ENCODE assay signal across 8 mouse cellular contexts in genomic region chr15:60823870-60824709, GRCm38 (mm10). TPM values are rescaled to one million over a fixed set of nuclear protein-coding genes. Genes with fewer than 3 reads are reported as not detected.
DNase-seq lines count a peak whose midpoint lies in the region; ATAC-seq and TF ChIP-seq lines count a peak whose summit lies in the region.

No protein-coding gene starts in this region.

- no peak for TF ChIP-seq POLR2A in cortical plate, adult 2 months (IDR thresholded peaks at IDR 0.05; ENCODE audit: extremely low read depth, insufficient read depth, low read length)

- ATAC-seq in heart, embryonic 14.5 days (ENCODE audit: insufficient number of reproducible peaks, insufficient read depth, low FRiP score, low read depth), result no peak
- ATAC-seq in kidney, embryonic 15.5 days (replicated peaks; ENCODE audit: low FRiP score), result peak; percentile 23
- ATAC-seq in lung, embryonic 15.5 days (ENCODE audit: borderline replicate concordance, extremely low read depth, low FRiP score, low TSS enrichment), result peak; percentile 46
- peak; percentile 15; the same call in 1 of the 2 replicates for ATAC-seq in neural tube, embryonic 14.5 days (ENCODE audit: low read depth)

- peak overlapping the region; percentile 78 for H3K9ac ChIP-seq in heart, embryonic 14.5 days (ENCODE audit: low read length)
- H3K9ac ChIP-seq in kidney, embryonic 15.5 days, result peak overlapping the region; percentile 81
- peak overlapping the region; percentile 85 for H3K9ac ChIP-seq in lung, embryonic 15.5 days
- H3K9ac ChIP-seq in neural tube, embryonic 14.5 days (replicated peaks; ENCODE audit: low read depth, low read length), result peak overlapping the region; percentile 72

- WGBS in heart, embryonic 14.5 days, result under 1% methylated on average over 45 of the region's 45 CpGs
- WGBS in kidney, embryonic 15.5 days, result under 1% methylated on average over 45 of the region's 45 CpGs
- WGBS in lung, embryonic 15.5 days, result under 1% methylated on average over 45 of the region's 45 CpGs
- WGBS in neural tube, embryonic 14.5 days, result under 1% methylated on average over 45 of the region's 45 CpGs

- H3K9me3 ChIP-seq in heart, embryonic 14.5 days (ENCODE audit: control insufficient read depth, low read length), result no peaks in the 10 kb centered on the region
- no peaks in the 10 kb centered on the region for H3K9me3 ChIP-seq in kidney, embryonic 15.5 days (replicated peaks)
- H3K9me3 ChIP-seq in lung, embryonic 15.5 days, result no peaks in the 10 kb centered on the region
- no peaks in the 10 kb centered on the region for H3K9me3 ChIP-seq in neural tube, embryonic 14.5 days (ENCODE audit: control insufficient read depth, low read length)

- H3K27me3 ChIP-seq in heart, embryonic 14.5 days (ENCODE audit: control insufficient read depth, insufficient read depth, low read length), result no peaks in the 10 kb centered on the region
- H3K27me3 ChIP-seq in kidney, embryonic 15.5 days, result no peaks in the 10 kb centered on the region
- H3K27me3 ChIP-seq in lung, embryonic 15.5 days, result no peaks in the 10 kb centered on the region
- H3K27me3 ChIP-seq in neural tube, embryonic 14.5 days (ENCODE audit: control insufficient read depth, insufficient read depth, low read length), result no peaks in the 10 kb centered on the region

- no peaks in the 10 kb centered on the region for H3K36me3 ChIP-seq in heart, embryonic 14.5 days (ENCODE audit: control insufficient read depth, insufficient read depth, low read length)
- H3K36me3 ChIP-seq in kidney, embryonic 15.5 days, result peaks cover 4% of the 10 kb centered on the region; the same call in 1 of the 2 replicates
- peaks cover 7% of the 10 kb centered on the region; the same call in 1 of the 2 replicates for H3K36me3 ChIP-seq in lung, embryonic 15.5 days
- no peaks in the 10 kb centered on the region for H3K36me3 ChIP-seq in neural tube, embryonic 14.5 days (ENCODE audit: control insufficient read depth, insufficient read depth, low read length)

- peak overlapping the region; percentile 94 for H3K4me2 ChIP-seq in heart, embryonic 14.5 days (ENCODE audit: low read length)
- peak overlapping the region; percentile 88 for H3K4me2 ChIP-seq in kidney, embryonic 15.5 days
- H3K4me2 ChIP-seq in lung, embryonic 15.5 days, result peak overlapping the region; percentile 97
- peak overlapping the region; percentile 100 for H3K4me2 ChIP-seq in neural tube, embryonic 14.5 days (ENCODE audit: low read depth, low read length)

- peak overlapping the region; percentile 64 for H3K4me3 ChIP-seq in cortical plate, adult 2 months (ENCODE audit: insufficient read depth, low read length)
- H3K4me3 ChIP-seq in heart, embryonic 14.5 days (ENCODE audit: control insufficient read depth in 1 of 2, insufficient read depth in 1 of 2, low read depth in 1 of 2, low read length in 2 of 2), result peak overlapping the region; percentile 71 to 96
- H3K4me3 ChIP-seq in kidney, embryonic 15.5 days (replicated peaks), result peak overlapping the region; percentile 74
- H3K4me3 ChIP-seq in lung, embryonic 15.5 days, result peak overlapping the region; percentile 80
- peak overlapping the region; percentile 78 for H3K4me3 ChIP-seq in neural tube, embryonic 14.5 days (ENCODE audit: low read depth, low read length)

- peak overlapping the region; percentile 14 for H3K27ac ChIP-seq in cortical plate, adult 2 months (ENCODE audit: insufficient read depth, low read length)
- peak overlapping the region; percentile 75 to 83 for H3K27ac ChIP-seq in heart, embryonic 14.5 days (replicated peaks in 1 of 2; ENCODE audit: control insufficient read depth in 1 of 2, insufficient read depth in 1 of 2, low read depth in 2 of 2, low read length in 2 of 2)
- peak overlapping the region; percentile 95 for H3K27ac ChIP-seq in kidney, embryonic 15.5 days
- H3K27ac ChIP-seq in lung, embryonic 15.5 days, result peak overlapping the region; percentile 97
- H3K27ac ChIP-seq in neural tube, embryonic 14.5 days (ENCODE audit: low read depth, low read length), result peak overlapping the region; percentile 64

- peak; percentile 30 for DNase-seq in right cerebral cortex, postnatal 14 days
- no peak for DNase-seq in right cerebral cortex, postnatal 36 days (ENCODE audit: low spot score in 2 of 2)
- peak; percentile 57 for DNase-seq in thymus, postnatal 4 days

- TF ChIP-seq CTCF in cortical plate, adult 2 months (IDR thresholded peaks at IDR 0.05; ENCODE audit: extremely low read depth, insufficient read depth, low read length), result no peak

- no peaks in the 10 kb centered on the region for H3K4me1 ChIP-seq in cortical plate, adult 2 months (ENCODE audit: control insufficient read depth, insufficient read depth, low read length)
- peaks cover 4 to 15% of the 10 kb centered on the region in 2 experiments; a peak in 3 of 4 replicates for H3K4me1 ChIP-seq in heart, embryonic 14.5 days (ENCODE audit: control insufficient read depth in 2 of 2, insufficient read depth in 2 of 2, low read length in 2 of 2)
- H3K4me1 ChIP-seq in kidney, embryonic 15.5 days, result peaks cover 36% of the 10 kb centered on the region
- peaks cover 5% of the 10 kb centered on the region; the same call in 1 of the 2 replicates for H3K4me1 ChIP-seq in lung, embryonic 15.5 days
- H3K4me1 ChIP-seq in neural tube, embryonic 14.5 days (ENCODE audit: control insufficient read depth, insufficient read depth, low read length), result peaks cover 11% of the 10 kb centered on the region; the same call in 1 of the 2 replicates

RNA-seq across cellular contexts. Expression of gene Fam84b, which starts 29.5 kb away (rescaled TPM):
- polyA plus RNA-seq in cortical plate, adult 2 months (2012; rRNA removed), result 3.8 and 4.2 TPM in 2 replicates
- 4.2 and 5.9 TPM in 2 replicates for polyA plus RNA-seq in heart, embryonic 14.5 days (2014; fragmentation: Nextera tagmentation; extraction: Ambion mirVana)
- 23.5 and 24.9 TPM in 2 replicates for polyA plus RNA-seq in kidney, embryonic 15.5 days (2015; fragmentation: Nextera tagmentation; extraction: Ambion mirVana)
- 27.1 and 29.0 TPM in 2 replicates for polyA plus RNA-seq in lung, embryonic 15.5 days (2015; fragmentation: Nextera tagmentation; extraction: Ambion mirVana)
- 7.0 and 8.4 TPM in 2 replicates for polyA plus RNA-seq in neural tube, embryonic 14.5 days (2014; fragmentation: Nextera tagmentation; extraction: Ambion mirVana)

Comparison
In these comparisons a context has a peak if more than half of its experiments do, and no peak if none do; other contexts are left out.
1. DNase-seq: peak in right cerebral cortex, postnatal 14 days (single experiment) and thymus, postnatal 4 days (single experiment); none in right cerebral cortex, postnatal 36 days (0 of 2).
2. H3K27ac ChIP-seq: peak in every context shown above with its lines; median percentile 97 in lung, embryonic 15.5 days; 95 in kidney, embryonic 15.5 days; 79 in heart, embryonic 14.5 days; 64 in neural tube, embryonic 14.5 days; 14 in cortical plate, adult 2 months.
3. Peak in every context shown above with its lines, with median percentiles within 50 percentile points of each other: H3K4me3 ChIP-seq, H3K4me2 ChIP-seq and H3K9ac ChIP-seq.